Mouse (Mus musculus) brain, embryonic 14.5 days (tissue): ENCODE results near the gene Gm42791. TPM values are rescaled to one million over a fixed set of nuclear protein-coding genes. Genes with fewer than 3 reads are reported as not detected.

ENCODE experiments used
- DNase-seq: peaks from one replicate; pipeline ENCODE4 v3.0.0-alpha.2; 2011; ENCODE audit warnings: low read depth
- CTCF ChIP-seq: fragments of 200-500 bp; IDR thresholded peaks from 2 replicates; pipeline ENCODE4 v1.5.1; 2012; ENCODE audit warnings: inconsistent platforms, mild to moderate bottlenecking, moderate library complexity, borderline replicate concordance; ENCODE audit not compliant: insufficient read depth, insufficient read length; ENCODE audit errors: extremely low read depth
- POLR2A ChIP-seq: fragments of 200-500 bp; IDR thresholded peaks from 2 replicates; pipeline ENCODE4 v1.6.1; 2012; ENCODE audit warnings: mild to moderate bottlenecking, inconsistent platforms, borderline replicate concordance; ENCODE audit not compliant: poor library complexity, insufficient read depth, insufficient read length, severe bottlenecking; ENCODE audit errors: extremely low read depth
- polyA plus RNA-seq: library from polyadenylated mRNA; depleted of rRNA; stranded (reverse); fragments of >200 nt; gene quantifications from 2 replicates; pipeline ENCODE4 v1.2.3, GENCODE M21; 2012

The Gm42791 gene
- polyA plus RNA-seq, 1 experiment: not detected

GRCm38 (mm10) chr5:148990891-148991311 lies 4.0 kb downstream of the Gm42791 start:
- no peak for DNase-seq
- no peak for TF ChIP-seq POLR2A
- no peak for TF ChIP-seq CTCF

- TF ChIP-seq CTCF: peak; percentile 32; the same call in 1 of the 2 replicates
- no peak for TF ChIP-seq POLR2A
- DNase-seq: no peak
Observed at GRCm38 (mm10) chr5:148989480-148989879, 5.5 kb downstream of the Gm42791 start.

- TF ChIP-seq CTCF (no peak), POLR2A (no peak)
- no peak for DNase-seq
Observed at GRCm38 (mm10) chr5:148984961-148985360, 10.0 kb downstream of the Gm42791 start.

GRCm38 (mm10) chr5:148983696-148984095 lies 11.3 kb downstream of the Gm42791 start:
- no peak for TF ChIP-seq POLR2A
- TF ChIP-seq CTCF: peak; percentile 10; the same call in 1 of the 2 replicates

GRCm38 (mm10) chr5:148983108-148983664 lies 11.8 kb downstream of the Gm42791 start:
- DNase-seq: no peak
- TF ChIP-seq CTCF: peak; percentile 24; the same call in 1 of the 2 replicates
- TF ChIP-seq POLR2A: no peak

More at GRCm38 (mm10) chr5:148983696-148984095, 11.3 kb downstream of the Gm42791 start:
- DNase-seq: no peak

GRCm38 (mm10) chr5:148982396-148982795 lies 12.6 kb downstream of the Gm42791 start:
- no peak for TF ChIP-seq POLR2A
- no peak for TF ChIP-seq CTCF
- DNase-seq: no peak

GRCm38 (mm10) chr5:148980607-148981006 lies 14.3 kb downstream of the Gm42791 start:
- no peak for DNase-seq
- TF ChIP-seq POLR2A: no peak
- TF ChIP-seq CTCF: no peak

- no peak for DNase-seq
- no peak for TF ChIP-seq POLR2A
- TF ChIP-seq CTCF: no peak
Observed at GRCm38 (mm10) chr5:148978458-148979165, 16.3 kb downstream of the Gm42791 start.

- DNase-seq: peak; percentile 42
- TF ChIP-seq POLR2A (no peak), CTCF (no peak)
Observed at GRCm38 (mm10) chr5:148977698-148978457, 17.1 kb downstream of the Gm42791 start.

- no peak for DNase-seq
- TF ChIP-seq POLR2A (no peak), CTCF (no peak)
Observed at GRCm38 (mm10) chr5:148976876-148977275, 18.1 kb downstream of the Gm42791 start.

- no peak for TF ChIP-seq POLR2A
- no peak for TF ChIP-seq CTCF
- no peak for DNase-seq
Observed at GRCm38 (mm10) chr5:148975035-148975434, 19.9 kb downstream of the Gm42791 start.
